Mouse (Mus musculus): ENCODE results near the gene Pclo. TPM values are rescaled to one million over a fixed set of nuclear protein-coding genes. Genes with fewer than 3 reads are reported as not detected.

Pclo gene
- not detected in 2 replicates for polyA plus RNA-seq (2012)

DNA sequence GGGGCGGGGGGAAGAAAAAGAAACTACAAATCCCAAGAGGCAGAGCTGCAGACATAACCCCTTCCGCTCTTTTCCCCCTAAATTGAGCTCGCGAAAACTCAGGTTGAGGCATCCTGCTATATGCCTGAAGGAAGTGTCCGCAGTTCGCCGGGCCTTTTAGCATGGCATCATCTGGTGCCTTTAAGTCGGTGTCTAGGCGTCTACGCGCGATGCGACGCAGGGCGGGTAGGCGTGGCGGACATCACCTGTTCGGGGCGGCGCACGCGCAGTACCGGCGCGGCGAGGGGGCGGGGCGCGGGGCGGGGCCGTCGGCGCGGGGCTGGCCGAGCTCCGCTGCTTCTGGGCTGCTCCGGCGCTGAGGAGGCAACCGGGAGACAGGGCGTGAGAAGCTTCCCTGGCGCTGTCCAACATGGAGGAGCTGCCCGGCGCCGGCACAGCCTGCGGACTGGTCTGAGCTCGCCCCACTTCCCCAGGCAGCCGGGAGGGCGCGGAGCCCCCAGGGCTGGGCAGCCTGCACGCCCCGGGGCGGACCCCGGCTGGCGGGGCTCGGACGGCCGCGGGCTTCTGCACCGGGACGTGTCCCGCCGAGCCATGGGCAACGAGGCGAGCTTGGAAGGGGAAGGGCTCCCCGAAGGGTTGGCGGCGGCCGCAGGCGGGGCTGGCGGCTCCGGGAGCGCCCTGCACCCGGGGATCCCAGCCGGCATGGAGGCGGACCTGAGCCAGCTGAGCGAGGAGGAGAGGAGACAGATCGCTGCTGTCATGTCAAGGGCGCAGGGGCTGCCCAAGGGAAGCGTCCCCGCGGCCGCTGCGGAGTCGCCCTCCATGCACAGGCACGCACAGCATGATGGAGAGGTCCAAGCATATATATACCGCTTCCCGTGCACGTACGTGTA lies at the start of gene Pclo:
Pclo (plus strand) TSS at position 288 of the 893 bp plus-strand sequence.
- no peak for TF ChIP-seq GATA1 (IDR thresholded peaks at IDR 0.05; ENCODE audit: low read length)

DNA sequence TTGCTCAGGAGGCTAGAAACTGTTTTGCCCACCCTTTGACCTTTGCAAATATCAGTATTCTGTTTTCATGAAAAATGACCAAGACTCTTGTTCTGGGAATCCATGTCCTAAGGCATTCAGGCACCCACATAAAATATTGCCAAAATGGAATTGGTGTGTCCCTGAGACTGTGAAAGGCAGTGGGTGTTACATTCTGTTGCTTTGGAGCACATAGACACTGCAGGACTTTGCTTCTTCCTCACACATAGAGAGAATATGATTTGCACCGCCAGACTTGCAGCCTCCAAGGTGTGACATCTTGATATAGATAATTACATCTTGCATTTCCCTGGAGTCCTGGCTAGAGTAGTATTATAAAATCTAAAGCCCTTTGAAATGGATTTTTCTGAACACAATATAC lies 6.2 kb upstream of the Pclo start:
- TF ChIP-seq GATA1 (IDR thresholded peaks at IDR 0.05; ENCODE audit: low read length): no peak

DNA sequence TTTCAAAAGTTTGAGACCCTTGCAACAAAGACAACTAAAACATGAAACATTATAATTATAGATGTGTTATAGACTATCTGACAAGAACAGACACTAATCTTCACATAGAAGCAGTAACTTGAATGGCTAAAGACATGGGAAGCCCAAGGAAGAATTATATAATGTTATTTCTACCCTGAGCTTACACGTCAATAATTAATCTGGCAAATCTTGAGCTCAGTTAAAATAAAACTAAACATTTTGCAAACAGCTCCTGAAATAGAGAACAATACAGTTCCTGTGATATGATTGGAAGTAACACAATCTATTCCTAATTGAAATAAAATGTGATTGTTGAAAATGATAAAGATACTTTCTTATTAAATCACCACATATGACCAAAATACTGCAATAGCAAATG lies 5.1 kb upstream of the Pclo start:
- TF ChIP-seq GATA1 (IDR thresholded peaks at IDR 0.05; ENCODE audit: low read length): no peak

- TF ChIP-seq GATA1 (IDR thresholded peaks at IDR 0.05; ENCODE audit: low read length): no peak
These were observed 3.6 kb downstream of the Pclo start for GRCm38 (mm10) chr5:14518131-14518832.

DNA sequence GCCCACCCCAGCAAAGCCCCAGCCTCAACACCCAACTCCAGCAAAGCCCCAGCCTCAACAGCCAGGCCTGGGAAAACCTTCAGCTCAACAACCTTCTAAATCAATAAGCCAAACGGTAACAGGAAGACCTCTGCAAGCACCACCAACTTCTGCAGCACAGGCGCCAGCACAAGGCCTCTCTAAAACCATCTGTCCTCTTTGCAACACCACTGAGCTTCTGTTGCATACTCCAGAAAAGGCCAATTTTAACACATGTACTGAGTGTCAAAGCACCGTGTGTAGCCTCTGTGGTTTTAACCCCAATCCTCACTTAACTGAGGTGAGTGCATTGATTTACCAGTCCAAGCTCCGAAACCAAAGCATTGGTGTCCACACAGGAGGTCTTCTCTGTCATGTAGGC lies 7.3 kb downstream of the Pclo start:
- no peak for TF ChIP-seq GATA1 (IDR thresholded peaks at IDR 0.05; ENCODE audit: low read length)

- no peak for TF ChIP-seq GATA1 (IDR thresholded peaks at IDR 0.05; ENCODE audit: low read length)
These were observed 11.3 kb downstream of the Pclo start for GRCm38 (mm10) chr5:14526038-14526437.

GRCm38 (mm10) chr5:14527796-14528195 lies 13.1 kb downstream of the Pclo start:
- no peak for TF ChIP-seq GATA1 (IDR thresholded peaks at IDR 0.05; ENCODE audit: low read length)

- TF ChIP-seq GATA1 (IDR thresholded peaks at IDR 0.05; ENCODE audit: low read length): no peak
These were observed 17.2 kb downstream of the Pclo start for GRCm38 (mm10) chr5:14531906-14532305.

DNA sequence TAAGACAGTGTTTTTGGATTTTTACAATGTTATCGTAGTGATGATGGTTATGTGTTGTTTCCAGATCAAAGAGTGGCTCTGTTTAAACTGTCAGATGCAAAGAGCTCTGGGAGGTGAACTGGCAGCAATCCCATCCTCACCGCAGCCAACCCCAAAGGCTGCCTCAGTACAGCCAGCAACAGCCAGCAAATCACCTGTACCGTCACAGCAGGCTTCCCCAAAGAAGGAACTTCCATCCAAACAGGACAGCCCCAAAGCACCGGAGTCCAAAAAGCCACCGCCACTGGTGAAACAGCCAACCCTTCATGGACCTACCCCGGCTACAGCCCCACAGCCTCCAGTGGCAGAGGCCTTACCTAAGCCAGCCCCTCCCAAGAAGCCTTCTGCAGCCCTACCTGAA lies 24.6 kb downstream of the Pclo start:
- TF ChIP-seq GATA1 (IDR thresholded peaks at IDR 0.05; ENCODE audit: low read length): no peak

- TF ChIP-seq GATA1 (IDR thresholded peaks at IDR 0.05; ENCODE audit: low read length): no peak
These were observed 25.4 kb downstream of the Pclo start for GRCm38 (mm10) chr5:14539961-14540627.

DNA sequence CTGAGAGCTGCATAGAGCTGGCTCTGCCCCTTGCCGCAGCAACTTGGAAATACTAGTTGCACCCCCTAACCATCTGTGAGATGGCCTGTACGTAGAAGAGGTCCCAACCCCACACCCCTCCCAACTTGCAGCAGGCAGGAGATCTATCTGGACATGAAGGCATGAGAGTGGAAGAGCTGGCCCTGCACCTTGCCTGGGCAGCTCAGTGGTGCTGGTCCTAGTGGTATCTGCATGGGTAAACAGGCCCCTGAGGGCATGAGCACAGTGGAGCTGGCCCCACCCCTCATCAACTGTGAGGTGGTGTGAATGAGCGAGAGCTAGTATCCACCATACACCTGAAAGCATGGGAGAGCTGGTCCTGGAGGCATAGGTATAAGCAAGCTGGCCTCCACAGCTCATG lies 60.9 kb downstream of the Pclo start:
- TF ChIP-seq GATA1 (IDR thresholded peaks at IDR 0.05; ENCODE audit: low read length): no peak

GRCm38 (mm10) chr5:14591479-14591878 lies 76.8 kb downstream of the Pclo start:
- TF ChIP-seq GATA1 (IDR thresholded peaks at IDR 0.05; ENCODE audit: low read length): no peak

DNA sequence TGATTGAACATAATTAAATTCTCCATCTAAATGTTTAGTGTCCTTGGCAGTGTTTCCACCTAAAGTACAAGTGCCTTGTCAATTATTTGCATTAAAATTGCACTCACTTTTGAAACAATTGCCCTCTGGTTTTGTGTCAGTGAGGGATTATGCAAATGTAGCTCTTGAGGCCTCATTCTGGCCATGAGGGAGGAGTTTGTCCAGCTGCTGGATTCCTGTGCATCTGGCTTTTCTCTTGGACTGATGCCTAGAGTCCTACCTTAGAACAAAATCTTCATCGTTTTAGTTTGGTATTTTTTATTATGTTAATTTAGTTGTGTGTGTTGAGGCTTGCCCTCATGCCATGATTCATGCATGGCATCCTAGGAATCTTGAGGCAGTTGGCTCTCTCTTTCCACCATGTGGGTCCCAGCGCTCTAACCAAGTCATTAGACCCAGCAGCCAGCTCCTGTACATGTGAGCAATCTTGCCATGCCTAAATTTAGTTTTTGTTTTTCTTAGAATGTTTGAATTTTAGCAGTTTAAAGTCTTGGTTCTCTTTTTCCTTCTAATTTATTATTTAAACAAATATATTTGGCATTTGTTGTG lies 80.8 kb downstream of the Pclo start:
- no peak for TF ChIP-seq GATA1 (IDR thresholded peaks at IDR 0.05; ENCODE audit: low read length)

DNA sequence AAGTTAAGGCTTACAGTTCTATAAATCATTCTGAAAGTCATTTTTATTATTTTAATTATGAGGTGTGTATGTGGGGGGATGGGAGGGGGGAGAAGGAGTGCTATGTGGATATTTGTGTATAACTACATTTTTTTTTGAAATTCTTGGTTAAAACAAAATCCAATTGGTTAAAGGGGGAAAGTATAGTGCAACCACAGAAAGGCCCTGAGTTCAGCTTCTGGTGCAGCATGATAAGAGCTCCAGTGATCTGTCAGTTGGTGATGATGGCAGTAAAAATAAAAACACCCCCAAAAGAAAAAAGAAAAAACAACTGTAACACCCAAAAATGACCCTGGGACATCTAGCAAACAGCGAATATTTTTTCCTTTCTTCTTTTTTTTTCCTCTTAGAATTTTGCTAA lies 93.6 kb downstream of the Pclo start:
- TF ChIP-seq GATA1 (IDR thresholded peaks at IDR 0.05; ENCODE audit: low read length): no peak

DNA sequence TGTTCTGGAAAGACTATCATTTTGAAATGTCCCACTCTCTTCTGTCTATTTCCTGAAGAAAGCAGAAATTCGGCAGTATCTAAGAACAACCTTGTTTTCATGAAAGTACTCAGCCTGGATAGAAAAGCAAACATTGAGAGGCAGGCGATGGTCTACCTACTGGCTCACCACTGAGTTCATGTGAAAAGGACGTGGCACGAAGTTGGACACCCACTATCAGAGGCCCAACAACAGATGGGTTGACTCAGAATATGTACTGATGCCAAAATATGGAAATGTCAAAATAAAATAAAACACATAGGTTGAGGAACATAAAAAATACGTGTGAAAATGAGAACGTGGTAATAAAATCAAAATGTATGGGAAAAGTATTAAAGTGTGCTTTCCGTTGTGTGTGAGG lies 106.4 kb downstream of the Pclo start:
- TF ChIP-seq GATA1 (IDR thresholded peaks at IDR 0.05; ENCODE audit: low read length): no peak

- TF ChIP-seq GATA1 (IDR thresholded peaks at IDR 0.05; ENCODE audit: low read length): no peak
These were observed 108.6 kb downstream of the Pclo start for GRCm38 (mm10) chr5:14623360-14623759.

Data from G1E-ER4 (cell line).